Mouse (Mus musculus): ENCODE data around the gene Olfr550. TPM values are rescaled to one million over a fixed set of nuclear protein-coding genes. Genes with fewer than 3 reads are reported as not detected.
"Not testable (repeated sequence)": the region's sequence is repeated elsewhere in the genome, so short reads cannot be mapped to it uniquely, and the experiment has no call there.

Gene Olfr550
- under 1 TPM; 0.19 to 0.70 TPM for total RNA-seq (2021)
- long read RNA-seq, experiment 1: 0 reads
- long read RNA-seq, experiment 2: 0 reads

DNA sequence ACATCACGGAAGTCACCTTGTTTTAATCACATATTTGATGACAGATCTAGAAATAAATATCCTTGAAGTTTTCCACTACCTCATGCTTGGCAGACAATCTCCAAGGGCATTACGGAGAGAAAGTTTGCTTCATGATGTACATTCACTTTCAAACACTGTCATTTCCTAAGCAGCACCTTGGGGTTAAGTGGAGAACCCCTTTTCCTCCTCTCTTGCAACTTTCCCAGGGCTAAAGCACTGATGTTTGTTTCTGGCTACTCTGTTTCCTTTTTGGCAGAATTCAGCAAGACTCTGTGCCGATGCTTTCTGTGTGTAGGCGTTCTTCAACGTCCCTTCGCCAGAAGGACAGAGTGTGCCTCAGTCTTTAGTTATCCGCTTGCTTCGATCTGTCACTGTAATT is at the start of gene Olfr550:
TSS of gene Olfr550 (plus strand) at position 301 of the 400 bp plus-strand sequence.
- DNase-seq (ENCODE audit: low spot score in 2 of 2): peak in 1 of 2 experiments; percentile 6

DNA sequence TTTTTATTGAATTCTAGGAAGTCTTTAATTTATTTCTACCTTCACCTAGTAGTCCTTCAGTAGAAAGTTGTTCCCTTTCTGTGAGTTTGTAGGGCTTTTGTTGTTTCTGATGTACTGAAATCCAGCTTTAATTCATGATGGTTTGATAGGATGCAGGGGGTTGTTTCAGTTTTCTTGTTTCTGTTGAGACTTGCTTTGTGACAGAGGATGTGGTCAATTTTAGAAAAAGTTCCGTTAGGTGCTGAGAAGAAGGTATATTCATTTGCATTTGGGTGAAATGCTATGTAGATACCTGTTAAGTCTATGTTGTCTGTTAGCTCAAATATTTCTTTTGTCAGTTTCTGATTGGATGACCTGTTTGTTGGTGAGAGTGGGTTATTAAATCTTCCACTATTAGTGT is 42.2 kb upstream of the Olfr550 start:
- DNase-seq (ENCODE audit: low spot score in 2 of 2): no peak

DNA sequence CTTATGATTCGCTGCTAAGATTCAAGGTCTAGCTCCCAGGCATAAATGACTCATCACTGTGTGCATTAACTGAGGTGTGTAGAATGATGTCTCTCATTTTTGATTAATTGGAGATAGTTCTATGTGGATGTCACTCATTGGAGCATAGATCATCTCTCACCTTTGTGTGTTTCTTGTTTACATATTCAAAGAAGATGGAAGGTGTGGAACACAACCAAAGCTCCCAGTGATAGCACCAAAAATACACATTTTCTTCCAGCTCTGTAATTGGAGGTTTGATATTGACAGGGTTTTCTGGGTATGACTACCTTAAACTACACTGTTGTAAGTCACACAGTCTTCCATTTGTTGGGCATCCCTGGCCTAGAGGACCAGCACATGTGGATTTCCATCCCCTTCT is 36.8 kb upstream of the Olfr550 start, which contains the start of gene Olfr547:
TSS of gene Olfr547 (plus strand) at position 301 of the 400 bp plus-strand sequence.
- no peak for DNase-seq (ENCODE audit: low spot score in 2 of 2)

DNA sequence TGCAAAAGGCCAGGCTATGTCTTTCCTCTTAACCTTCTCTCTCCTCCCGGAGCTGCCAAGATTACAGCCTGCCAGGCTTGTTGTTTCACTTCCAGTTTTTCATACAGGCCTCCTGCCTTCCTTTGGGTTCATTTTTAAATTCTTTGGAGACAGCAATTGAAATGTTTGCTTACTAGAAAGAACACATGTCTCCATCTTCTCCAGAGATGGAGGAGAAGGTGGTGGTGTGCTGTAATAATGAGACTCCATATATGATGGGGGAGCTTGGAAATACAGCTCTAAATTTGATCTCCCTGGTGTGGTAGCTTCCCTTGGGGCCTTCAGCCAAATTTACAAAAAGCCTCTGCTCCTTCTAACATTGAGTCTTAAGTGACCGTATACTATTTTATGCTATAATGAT is 30.6 kb upstream of the Olfr550 start, which contains the start of gene Olfr548-ps1:
TSS of gene Olfr548-ps1 (plus strand) at position 301 of the 400 bp plus-strand sequence.
- no peak for DNase-seq (ENCODE audit: low spot score in 2 of 2)

DNA sequence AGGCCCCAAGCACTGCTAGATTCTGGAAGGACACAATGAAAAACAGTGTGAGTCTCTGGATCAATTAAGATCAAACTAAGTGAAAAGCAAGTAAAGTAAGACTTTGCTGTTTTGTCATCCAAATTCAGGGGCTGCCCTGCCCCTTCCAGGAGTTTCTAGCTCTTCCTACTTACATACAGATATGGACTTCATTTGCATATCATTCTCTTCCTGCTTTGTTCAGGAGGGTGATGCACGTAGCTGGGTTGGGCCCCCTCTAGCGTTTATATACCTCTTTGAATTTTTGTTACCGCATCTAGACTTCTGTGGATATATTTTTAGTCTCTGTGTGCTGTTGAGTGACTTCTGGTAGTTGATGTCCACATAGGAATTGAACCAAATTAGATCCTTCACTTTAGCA is 30.0 kb upstream of the Olfr550 start:
- DNase-seq (ENCODE audit: low spot score in 2 of 2): no peak

DNA sequence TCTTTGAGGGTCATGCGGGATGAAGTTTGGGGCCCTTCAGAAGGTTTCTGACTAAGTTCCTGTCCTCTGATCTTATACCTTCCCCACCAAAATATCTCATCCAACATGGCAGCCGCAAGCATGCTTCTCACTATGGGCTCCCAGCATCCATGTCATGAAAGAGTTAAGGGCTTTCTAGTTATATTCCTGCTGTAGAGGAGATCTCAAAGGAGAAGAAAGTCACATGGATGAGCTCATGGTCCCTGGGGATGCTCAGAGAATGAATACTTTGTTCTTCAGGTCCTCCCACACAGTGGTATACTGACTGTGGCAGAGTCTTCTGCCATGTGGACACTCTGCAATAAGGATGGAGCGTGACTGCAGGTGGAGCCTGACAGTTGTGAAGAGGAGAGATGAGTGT is 21.7 kb upstream of the Olfr550 start, which contains the start of gene Olfr549:
TSS of gene Olfr549 (plus strand) at position 301 of the 400 bp plus-strand sequence.
- DNase-seq (ENCODE audit: low spot score in 2 of 2): no peak

DNA sequence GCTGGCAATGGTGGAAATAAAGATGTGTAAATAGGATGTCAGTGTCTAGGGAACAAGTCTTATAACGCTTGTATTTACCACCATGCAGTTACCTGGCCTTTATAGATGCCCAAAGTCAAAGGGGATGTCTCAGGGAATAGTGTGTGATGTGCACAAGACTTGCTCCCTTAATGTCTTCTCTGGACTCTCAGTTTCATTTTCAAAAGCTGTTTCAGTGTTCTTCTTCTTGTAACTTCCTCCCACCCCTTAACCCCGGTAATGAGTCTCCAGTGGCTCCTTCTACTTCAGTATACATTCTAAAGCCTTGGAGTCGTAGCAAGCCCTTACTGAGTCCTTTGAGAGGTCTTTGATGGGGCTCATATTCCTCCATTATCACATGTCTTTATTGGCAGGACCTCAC is 18.0 kb upstream of the Olfr550 start:
- DNase-seq (ENCODE audit: low spot score in 2 of 2): no peak

DNA sequence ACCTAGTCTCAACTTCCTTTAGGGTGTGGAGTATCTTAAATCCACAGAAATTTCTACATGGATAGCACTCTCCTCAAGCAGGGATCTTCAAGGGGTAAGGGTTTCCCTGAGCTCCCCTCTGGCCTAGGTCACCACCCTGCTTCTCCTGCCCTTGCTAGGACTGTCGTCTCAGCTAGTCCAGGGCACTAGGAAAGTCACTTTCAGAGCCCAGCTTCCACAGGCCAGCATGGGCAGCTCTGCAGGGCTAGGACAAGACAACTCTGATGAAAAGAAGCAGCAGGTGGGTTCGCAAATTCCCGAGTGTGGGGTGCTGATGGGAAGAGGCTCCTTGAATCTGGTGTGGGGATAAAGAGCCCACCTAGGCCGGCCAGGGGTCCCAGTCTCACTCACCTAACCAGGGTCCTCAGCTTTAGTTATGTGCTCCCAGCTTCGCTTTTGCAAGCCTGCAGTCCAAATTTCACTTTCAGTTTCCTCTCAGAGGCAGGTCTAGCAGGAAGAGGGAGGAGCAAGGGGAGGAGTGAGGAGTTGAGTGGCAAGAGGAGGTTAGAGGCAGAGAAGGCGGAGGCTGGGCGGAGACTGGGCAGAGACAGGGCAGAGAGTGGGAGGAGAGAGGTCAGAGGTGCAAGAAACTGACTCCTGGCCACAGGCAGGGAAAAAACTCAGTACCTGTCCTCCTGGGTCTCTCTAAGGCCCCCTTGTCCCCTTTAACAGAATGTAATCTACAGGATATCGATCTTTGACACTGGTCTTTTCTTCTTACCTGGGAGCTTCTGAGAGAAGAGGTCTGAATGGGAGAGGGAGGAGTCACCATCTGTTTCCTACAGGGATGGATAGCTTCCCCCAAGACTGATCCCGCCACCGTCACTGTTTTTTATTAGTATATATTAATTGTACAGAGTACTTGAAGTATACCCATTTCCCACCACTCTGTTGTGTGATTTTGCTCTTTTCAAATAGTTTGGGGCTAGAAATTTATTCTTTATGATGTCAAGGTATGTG is 5.9 kb upstream of the Olfr550 start, which contains the start of gene Trim21:
TSS of gene Trim21 (minus strand) at position 488 of the 999 bp plus-strand sequence.
- peak; percentile 57 to 58 for DNase-seq (ENCODE audit: low spot score in 2 of 2)

DNA sequence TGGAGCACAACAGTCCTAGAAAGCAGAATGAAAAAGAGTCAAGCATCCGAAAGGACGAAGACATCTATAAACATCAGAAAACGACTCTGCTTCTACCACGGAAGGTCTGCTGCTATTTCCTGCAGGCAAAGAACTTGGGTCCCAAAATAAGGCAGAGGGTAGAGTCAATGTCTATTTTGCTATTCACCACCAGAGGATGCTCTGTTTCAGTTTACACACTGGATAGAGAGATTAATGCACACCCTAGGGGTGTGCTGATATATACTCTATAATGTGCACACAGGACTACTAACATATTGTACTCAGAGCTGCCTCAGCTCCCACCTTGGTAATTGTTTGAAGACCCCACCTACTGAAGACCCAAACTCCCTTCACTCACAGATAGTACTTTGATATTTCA is 5.0 kb upstream of the Olfr550 start:
- no peak for DNase-seq (ENCODE audit: low spot score in 2 of 2)

DNA sequence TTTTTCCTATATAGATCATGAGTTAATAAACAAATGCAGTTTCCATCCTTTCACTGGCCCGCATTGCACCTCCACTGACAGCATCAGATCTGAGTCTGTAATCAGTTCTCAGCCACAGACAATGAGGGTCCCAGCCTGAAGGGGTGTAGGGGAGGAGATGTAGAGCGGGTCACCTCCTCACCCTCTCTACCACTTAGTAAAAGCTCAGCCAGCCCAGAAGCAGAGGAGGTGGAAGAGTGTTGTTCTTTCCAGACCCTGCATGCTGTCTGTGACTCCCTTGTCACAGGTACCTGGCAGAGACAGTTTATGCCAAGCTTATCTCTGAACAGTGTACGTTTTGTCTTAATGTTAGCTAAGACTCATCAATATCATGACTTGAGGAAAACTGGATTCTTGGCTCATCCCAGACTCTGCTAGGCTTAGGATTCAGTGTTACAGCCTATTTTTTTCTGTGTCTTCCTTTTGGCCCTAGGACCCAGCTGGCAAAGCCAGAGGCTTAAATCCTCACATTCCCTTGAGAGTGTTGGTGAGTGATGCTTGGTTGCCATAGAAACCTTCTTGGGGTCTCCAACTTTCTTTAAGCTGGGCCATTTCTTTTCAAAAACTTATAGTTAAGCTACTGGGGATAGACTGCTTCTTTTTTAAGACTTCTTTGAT is 2.1 kb downstream of the Olfr550 start:
- DNase-seq (ENCODE audit: low spot score in 2 of 2): no peak

DNA sequence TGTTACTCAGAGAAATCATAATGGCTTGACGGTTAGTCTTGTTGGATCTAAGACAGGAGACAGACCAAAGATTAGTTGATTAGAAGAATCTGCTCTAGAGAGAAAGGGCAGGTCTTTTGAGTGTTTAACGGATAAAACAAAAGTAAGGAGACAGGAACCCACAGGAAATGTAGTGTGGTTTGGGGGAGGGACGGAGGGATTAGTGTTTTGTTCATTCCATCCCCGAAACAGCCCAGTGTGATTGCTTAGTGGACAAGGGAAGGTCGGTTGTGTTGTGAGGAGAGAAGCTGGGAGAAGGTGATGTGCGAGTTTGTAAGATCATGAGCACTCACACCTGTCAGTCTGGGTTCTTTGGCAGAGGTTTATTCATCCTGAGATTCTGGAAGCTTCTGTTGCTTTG is 4.8 kb downstream of the Olfr550 start:
- no peak for DNase-seq (ENCODE audit: low spot score in 2 of 2)

DNA sequence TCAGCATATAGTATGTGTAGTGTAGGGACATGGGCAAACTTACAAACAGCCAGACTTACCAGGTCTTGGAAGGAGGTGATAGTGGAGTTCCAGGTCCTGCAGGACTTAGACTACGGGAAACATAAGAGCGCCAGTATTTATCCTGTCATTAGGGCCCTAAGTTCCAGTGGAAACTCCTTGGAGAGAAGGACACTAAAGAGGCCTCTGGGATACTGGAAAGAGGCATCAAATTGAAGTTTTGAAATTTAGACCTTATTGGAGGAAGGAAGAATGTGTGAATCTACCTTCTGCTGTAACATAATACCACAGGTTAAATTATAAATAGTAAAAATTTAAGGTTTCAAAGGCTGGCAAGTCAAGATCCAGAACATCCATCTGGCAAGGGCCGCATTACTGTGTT is 20.5 kb downstream of the Olfr550 start, which contains the start of gene Olfr551:
TSS of gene Olfr551 (minus strand) at position 101 of the 400 bp plus-strand sequence.
- no peak for DNase-seq (ENCODE audit: low spot score in 2 of 2)

DNA sequence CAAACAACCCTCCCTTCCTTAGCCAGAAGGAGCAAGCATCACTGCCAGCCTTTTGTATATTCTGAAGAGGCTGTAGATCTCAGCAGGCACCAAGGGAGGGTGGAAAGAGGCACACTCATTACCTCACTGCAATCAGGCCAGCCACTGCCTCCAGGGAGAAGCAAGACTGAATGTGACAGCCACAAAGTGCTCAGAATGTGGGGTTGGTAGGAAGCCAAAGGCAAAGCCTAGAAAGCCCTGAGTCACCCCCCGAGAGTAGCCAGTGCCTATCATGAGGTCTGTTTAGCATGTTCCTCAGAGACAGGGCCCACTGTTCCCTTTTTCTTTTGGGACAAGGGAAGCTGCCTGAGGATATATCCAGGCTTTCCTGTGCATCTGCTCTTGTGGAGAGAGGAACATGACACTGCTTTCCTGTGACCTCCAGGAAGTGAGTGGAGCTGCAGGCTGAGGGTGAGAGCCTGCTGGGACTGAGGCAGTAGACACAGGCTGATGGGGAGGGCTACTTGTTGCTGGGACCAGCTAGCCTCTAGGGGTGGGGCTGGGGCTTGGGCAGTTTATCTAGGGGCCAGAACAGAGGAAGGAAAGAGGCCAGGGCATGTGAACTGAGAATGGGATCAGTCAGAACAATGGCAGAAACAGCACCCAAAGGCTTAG is 26.3 kb downstream of the Olfr550 start, which contains the start of gene Olfr552:
TSS of gene Olfr552 (plus strand) at position 393 of the 654 bp plus-strand sequence.
- no peak for DNase-seq (ENCODE audit: low spot score in 2 of 2)

DNA sequence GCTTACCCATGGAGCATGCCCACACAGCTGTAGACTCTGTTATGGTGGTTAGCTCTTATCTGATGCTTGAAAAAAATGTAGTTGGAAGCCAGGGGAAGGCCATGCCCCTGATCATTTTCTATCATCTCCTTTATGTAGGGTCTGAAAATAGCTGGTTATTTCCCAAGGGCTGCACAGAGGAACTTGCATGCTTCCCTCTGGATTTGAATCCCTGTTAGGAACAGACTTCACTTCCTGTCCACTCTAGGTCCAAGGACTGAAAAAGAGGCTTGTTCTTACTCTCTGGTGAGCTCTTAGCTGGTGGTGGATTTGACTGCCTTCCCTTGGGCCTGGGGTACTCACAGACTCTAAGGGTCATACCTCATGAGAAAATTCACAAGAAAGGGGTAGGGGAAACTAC is 46.9 kb downstream of the Olfr550 start, which contains the start of gene Olfr553:
TSS of gene Olfr553 (minus strand) at position 101 of the 400 bp plus-strand sequence.
- no peak for DNase-seq (ENCODE audit: low spot score in 2 of 2)

DNA sequence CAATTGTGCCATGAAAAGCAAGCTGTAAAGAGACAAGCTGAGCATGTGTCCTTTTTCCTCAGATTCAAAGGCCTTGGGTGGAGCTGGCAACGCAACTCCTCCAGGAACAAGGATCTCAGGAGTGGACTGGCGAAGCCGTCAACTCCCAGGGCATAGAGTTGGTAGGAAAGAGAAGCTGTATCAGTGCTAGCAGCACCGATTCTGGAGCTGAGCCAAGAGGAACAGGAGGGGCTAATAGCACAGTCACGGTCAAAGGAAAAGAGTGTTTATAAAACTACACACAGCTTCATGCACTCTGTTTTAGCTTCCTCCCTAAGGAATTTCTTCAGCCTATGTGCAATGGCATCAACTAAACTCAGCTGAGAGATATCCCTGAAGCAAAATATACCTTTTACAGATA is 48.4 kb downstream of the Olfr550 start:
- DNase-seq (ENCODE audit: low spot score in 2 of 2): no peak

DNA sequence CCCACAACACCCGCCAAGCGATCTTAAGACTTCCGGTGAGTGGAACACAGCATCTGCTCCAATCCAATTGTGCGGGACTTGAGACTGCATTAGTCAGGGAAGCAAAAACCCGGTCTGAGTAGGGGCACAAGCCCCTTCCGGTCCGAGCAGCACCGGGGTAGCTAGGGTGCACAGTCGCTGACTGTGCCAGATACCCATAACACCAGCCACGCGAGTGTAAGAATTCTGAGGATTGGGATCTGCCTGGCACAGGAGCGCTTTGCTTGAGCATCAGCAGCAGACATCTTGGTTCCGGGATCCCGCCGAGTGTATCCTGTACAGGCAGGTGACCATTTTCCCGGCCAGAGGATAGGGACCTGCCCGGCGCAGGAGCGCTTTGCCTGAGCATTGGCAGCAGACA is 49.1 kb downstream of the Olfr550 start:
- not testable (repeated sequence) for DNase-seq (ENCODE audit: low spot score in 2 of 2)

Other genes with a start within 250 kb of the Olfr550 start
- 10 to 100 TPM; 10.9 to 12.7 TPM for gene Rrm1, start 129.7 kb upstream of the Olfr550 start, total RNA-seq (2021)
- gene Olfr543, start 89.8 kb upstream of the Olfr550 start, total RNA-seq (2021): not detected
- not detected for gene Olfr544, start 83.1 kb upstream of the Olfr550 start, total RNA-seq (2021)
- gene Olfr545, start 71.9 kb upstream of the Olfr550 start, total RNA-seq (2021): not detected
- not detected for gene Olfr547, start 36.7 kb upstream of the Olfr550 start, total RNA-seq (2021)
- gene Olfr548-ps1, start 30.5 kb upstream of the Olfr550 start, total RNA-seq (2021): not detected
- gene Olfr549, start 21.6 kb upstream of the Olfr550 start, total RNA-seq (2021): not detected
- 1 to 10 TPM; 2.6 to 2.8 TPM for gene Trim21, start 6.0 kb upstream of the Olfr550 start, total RNA-seq (2021)
- not detected for gene Olfr551, start 20.4 kb downstream of the Olfr550 start, total RNA-seq (2021)
- gene Olfr552, start 26.3 kb downstream of the Olfr550 start, total RNA-seq (2021): under 1 TPM in 1 of 2 experiments, not detected in 1; 0.09 TPM
- not detected for gene Olfr553, start 46.8 kb downstream of the Olfr550 start, total RNA-seq (2021)
- gene Olfr554, start 67.0 kb downstream of the Olfr550 start, total RNA-seq (2021): not detected
- not detected for gene Olfr555, start 87.4 kb downstream of the Olfr550 start, total RNA-seq (2021)
- gene Olfr556, start 93.5 kb downstream of the Olfr550 start, total RNA-seq (2021): not detected
- gene Trim68, start 115.9 kb downstream of the Olfr550 start, total RNA-seq (2021): 1 to 10 TPM; 3.0 to 4.6 TPM
- not detected for gene Olfr557, start 124.5 kb downstream of the Olfr550 start, total RNA-seq (2021)
- under 1 TPM; 0.16 to 0.40 TPM for gene Olfr558, start 130.8 kb downstream of the Olfr550 start, total RNA-seq (2021)
- not detected for gene Olfr33, start 147.6 kb downstream of the Olfr550 start, total RNA-seq (2021)
- not detected for gene Olfr559, start 156.0 kb downstream of the Olfr550 start, total RNA-seq (2021)
- gene Olfr560, start 187.9 kb downstream of the Olfr550 start, total RNA-seq (2021): under 1 TPM; 0.16 to 0.49 TPM
- under 1 TPM; 0.59 to 0.65 TPM for gene Olfr78, start 188.0 kb downstream of the Olfr550 start, total RNA-seq (2021)
- not detected for gene Olfr561, start 199.8 kb downstream of the Olfr550 start, total RNA-seq (2021)
- not detected for gene Olfr564, start 232.0 kb downstream of the Olfr550 start, total RNA-seq (2021)

All from left cerebral cortex, adult 18-20 months (tissue).